Mouse (Mus musculus) retina, embryonic 14.5 days (tissue): ENCODE results near the gene Wfdc10.
"Not testable (repeated sequence)": the region's sequence is repeated elsewhere in the genome, so short reads cannot be mapped to it uniquely, and the experiment has no call there.

ENCODE experiments used
- DNase-seq: peaks from one replicate; pipeline ENCODE4 v3.0.0-alpha.2; 2015; ENCODE audit warnings: low spot score

Gene Wfdc10

GRCm38 (mm10) chr2:164655858-164656257 is at the start of gene Wfdc10:
Wfdc10 (plus strand) TSS chr2:164656046.
- peak; percentile 71 for DNase-seq

GRCm38 (mm10) chr2:164608781-164609180 is 47.1 kb upstream of the Wfdc10 start:
- DNase-seq = no peak

GRCm38 (mm10) chr2:164613471-164613870 is 42.4 kb upstream of the Wfdc10 start, which contains the start of the genes Wfdc6b and Wfdc8:
Wfdc6b (plus strand) TSS chr2:164613522.
Wfdc8 (minus strand) TSS chr2:164613626.
- DNase-seq = not testable (repeated sequence)

GRCm38 (mm10) chr2:164615386-164615785 is 40.5 kb upstream of the Wfdc10 start:
- no peak for DNase-seq

GRCm38 (mm10) chr2:164619050-164619449 is 36.8 kb upstream of the Wfdc10 start:
- DNase-seq = no peak

- DNase-seq = no peak
These were observed 34.1 kb upstream of the Wfdc10 start for GRCm38 (mm10) chr2:164621775-164622174.

- DNase-seq = peak; percentile 16
These were observed 20.6 kb upstream of the Wfdc10 start for GRCm38 (mm10) chr2:164635266-164635665.

GRCm38 (mm10) chr2:164638696-164639095 is 17.1 kb upstream of the Wfdc10 start, which contains the start of gene Wfdc16:
Wfdc16 (minus strand) TSS chr2:164638796.
- no peak for DNase-seq

GRCm38 (mm10) chr2:164641129-164641528 is 14.7 kb upstream of the Wfdc10 start:
- peak; percentile 2 for DNase-seq

- DNase-seq = no peak
These were observed 13.8 kb upstream of the Wfdc10 start for GRCm38 (mm10) chr2:164641881-164642673.

- no peak for DNase-seq
These were observed 637 bp downstream of the Wfdc10 start, which contains the start of gene Wfdc9 for GRCm38 (mm10) chr2:164656483-164656882. Wfdc9 (minus strand) TSS chr2:164656583.

GRCm38 (mm10) chr2:164664851-164665250 is 9.0 kb downstream of the Wfdc10 start:
- DNase-seq = no peak

- DNase-seq = no peak
These were observed 14.4 kb downstream of the Wfdc10 start for GRCm38 (mm10) chr2:164670261-164670660.

- no peak for DNase-seq
These were observed 15.1 kb downstream of the Wfdc10 start for GRCm38 (mm10) chr2:164670938-164671337.

- DNase-seq = no peak
These were observed 18.1 kb downstream of the Wfdc10 start, which contains the start of gene Wfdc11 for GRCm38 (mm10) chr2:164673987-164674386. Wfdc11 (minus strand) TSS chr2:164674087.

- DNase-seq = no peak
These were observed 20.3 kb downstream of the Wfdc10 start for GRCm38 (mm10) chr2:164676103-164676502.

GRCm38 (mm10) chr2:164676916-164677685 is 21.3 kb downstream of the Wfdc10 start:
- no peak for DNase-seq

GRCm38 (mm10) chr2:164678848-164679625 is 23.2 kb downstream of the Wfdc10 start:
- peak; percentile 72 for DNase-seq

- DNase-seq = no peak
These were observed 24.1 kb downstream of the Wfdc10 start for GRCm38 (mm10) chr2:164679906-164680305.

- DNase-seq = no peak
These were observed 29.0 kb downstream of the Wfdc10 start, which contains the start of gene Wfdc13 for GRCm38 (mm10) chr2:164684807-164685206. Wfdc13 (plus strand) TSS chr2:164685107.

GRCm38 (mm10) chr2:164698201-164698600 is 42.4 kb downstream of the Wfdc10 start, which contains the start of gene Spint4:
Spint4 (plus strand) TSS chr2:164698501.
- no peak for DNase-seq

GRCm38 (mm10) chr2:164700959-164701358 is 45.1 kb downstream of the Wfdc10 start:
- DNase-seq = no peak
